Mouse (Mus musculus) MEL (cell line): ENCODE data around the gene Bdkrb2. TPM values are rescaled to one million over a fixed set of nuclear protein-coding genes. Genes with fewer than 3 reads are reported as not detected.

Experiments
- DNase-seq: peaks from one replicate; pipeline ENCODE4 v3.0.0; 2011; ENCODE audit warnings: low read depth, low spot score
- H3K27ac ChIP-seq: 2 replicates; pipeline ENCODE4 v1.5.1; 2012; ENCODE audit warnings: low read depth, mild to moderate bottlenecking, control low read depth, low read length, moderate library complexity; ENCODE audit not compliant: control insufficient read depth
- H3K27me3 ChIP-seq, 2 experiments: fragments of 150-350 bp in 1 of 2; sonication (generic) in 1 of 2; 2 replicates each; pipeline ENCODE4 v1.6.1; 2012; ENCODE audit warnings: low read length in 2 of 2, mild to moderate bottlenecking in 2 of 2, improper control_type of control experiment in 1 of 2, moderate library complexity in 1 of 2; ENCODE audit not compliant: insufficient read depth in 2 of 2, control insufficient read depth in 1 of 2
- H3K36me3 ChIP-seq, 2 experiments: 2 replicates each; pipeline ENCODE4 v1.6.1; 2012 to 2014; ENCODE audit warnings: low read length in 2 of 2, improper control_type of control experiment in 1 of 2, inconsistent platforms in 1 of 2, mild to moderate bottlenecking in 1 of 2; ENCODE audit not compliant: insufficient read depth in 2 of 2, control insufficient read depth in 1 of 2
- H3K4me1 ChIP-seq, 2 experiments: fragments of 150-350 bp in 1 of 2; sonication (generic) in 1 of 2; 2 replicates each; pipeline ENCODE4 v1.6.1; 2012; ENCODE audit warnings: low read length in 2 of 2, improper control_type of control experiment in 1 of 2, mild to moderate bottlenecking in 1 of 2; ENCODE audit not compliant: insufficient read depth in 2 of 2, control insufficient read depth in 1 of 2
- H3K4me3 ChIP-seq, 2 experiments: fragments of 150-350 bp in 1 of 2; sonication (generic) in 1 of 2; 2 replicates each; pipeline ENCODE4 v1.5.1; 2012; ENCODE audit warnings: low read depth in 2 of 2, low read length in 2 of 2, mild to moderate bottlenecking in 2 of 2, moderate library complexity in 2 of 2, control low read depth in 1 of 2, improper control_type of control experiment in 1 of 2; ENCODE audit not compliant: control insufficient read depth in 1 of 2, insufficient read depth in 1 of 2
- H3K79me2 ChIP-seq: 2 replicates; pipeline ENCODE4 v1.6.1; 2012; ENCODE audit warnings: mild to moderate bottlenecking, low read length, moderate library complexity; ENCODE audit not compliant: control insufficient read depth, poor library complexity, insufficient read depth
- H3K9ac ChIP-seq: 2 replicates; pipeline ENCODE4 v1.6.1; 2012; ENCODE audit warnings: low read depth, mild to moderate bottlenecking, control low read depth, low read length, moderate library complexity; ENCODE audit not compliant: control insufficient read depth, poor library complexity, severe bottlenecking
- H3K9me3 ChIP-seq: fragments of 150-350 bp; sonication (generic); replicated peaks from 2 replicates; pipeline ENCODE4 v1.6.1; 2012; ENCODE audit warnings: mild to moderate bottlenecking, low read length, improper control_type of control experiment, moderate library complexity; ENCODE audit not compliant: insufficient read depth
- BHLHE40 ChIP-seq: IDR thresholded peaks from 2 replicates; pipeline ENCODE4 v1.6.1; 2012; ENCODE audit warnings: low read depth, mild to moderate bottlenecking, inconsistent platforms, low read length, improper control_type of control experiment, borderline replicate concordance
- CHD2 ChIP-seq: IDR thresholded peaks from 2 replicates; pipeline ENCODE4 v1.6.1; 2011; ENCODE audit warnings: low read length, improper control_type of control experiment
- E2F4 ChIP-seq: IDR thresholded peaks from 2 replicates; pipeline ENCODE4 v1.6.1; 2011; ENCODE audit warnings: low read depth, low read length, improper control_type of control experiment, borderline replicate concordance
- ELF1 ChIP-seq: IDR thresholded peaks from 2 replicates; pipeline ENCODE4 v1.6.1; 2014; ENCODE audit warnings: low read depth, mild to moderate bottlenecking, inconsistent platforms, low read length, improper control_type of control experiment, moderate library complexity
- JUND ChIP-seq: IDR thresholded peaks from 2 replicates; pipeline ENCODE4 v1.6.1; 2011; ENCODE audit warnings: low read depth, mild to moderate bottlenecking, improper control_type of control experiment, low read length
- MAFK ChIP-seq: IDR thresholded peaks from 2 replicates; pipeline ENCODE4 v1.6.1; 2011; ENCODE audit warnings: low read depth, mild to moderate bottlenecking, low read length, improper control_type of control experiment, borderline replicate concordance
- MAZ ChIP-seq: IDR thresholded peaks from 2 replicates; pipeline ENCODE4 v1.6.1; 2012; ENCODE audit warnings: low read depth, mild to moderate bottlenecking, inconsistent platforms, low read length, improper control_type of control experiment
- MEF2A ChIP-seq: IDR thresholded peaks from 2 replicates; pipeline ENCODE4 v1.6.1; 2014; ENCODE audit warnings: low read depth, mild to moderate bottlenecking, inconsistent platforms, low read length, improper control_type of control experiment; ENCODE audit not compliant: poor library complexity, insufficient replicate concordance, severe bottlenecking; ENCODE audit errors: extremely low read depth
- MYB ChIP-seq: IDR thresholded peaks from 2 replicates; pipeline ENCODE4 v1.6.1; 2011; ENCODE audit warnings: mild to moderate bottlenecking, low read depth, low read length, improper control_type of control experiment
- NRF1 ChIP-seq: IDR thresholded peaks from 2 replicates; pipeline ENCODE4 v1.6.1; 2014; ENCODE audit warnings: low read depth, mild to moderate bottlenecking, inconsistent platforms, low read length, improper control_type of control experiment, moderate library complexity; ENCODE audit not compliant: poor library complexity, insufficient read depth, severe bottlenecking
- RCOR1 ChIP-seq: IDR thresholded peaks from 2 replicates; pipeline ENCODE4 v1.6.1; 2012; ENCODE audit warnings: low read depth, mild to moderate bottlenecking, inconsistent platforms, low read length, improper control_type of control experiment
- SIN3A ChIP-seq: IDR thresholded peaks from 2 replicates; pipeline ENCODE4 v1.6.1; 2012; ENCODE audit warnings: low read length, improper control_type of control experiment, inconsistent platforms
- SMC3 ChIP-seq: IDR thresholded peaks from 2 replicates; pipeline ENCODE4 v1.6.1; 2011; ENCODE audit warnings: low read depth, low read length, improper control_type of control experiment
- USF1 ChIP-seq: IDR thresholded peaks from 2 replicates; pipeline ENCODE4 v1.6.1; 2014; ENCODE audit warnings: low read depth, mild to moderate bottlenecking, inconsistent platforms, low read length, improper control_type of control experiment, moderate library complexity
- USF2 ChIP-seq, 2 experiments: IDR thresholded peaks; 2 replicates each; pipeline ENCODE4 v1.6.1; 2011 to 2012; ENCODE audit warnings: improper control_type of control experiment in 2 of 2, low read length in 2 of 2, borderline replicate concordance in 1 of 2, inconsistent platforms in 1 of 2, low read depth in 1 of 2, mild to moderate bottlenecking in 1 of 2; ENCODE audit not compliant: insufficient read depth in 1 of 2
- ZC3H11A ChIP-seq: IDR thresholded peaks from 2 replicates; pipeline ENCODE4 v1.6.1; 2012; ENCODE audit warnings: low read depth, mild to moderate bottlenecking, inconsistent platforms, low read length, improper control_type of control experiment
- ZKSCAN1 ChIP-seq: IDR thresholded peaks from 2 replicates; pipeline ENCODE4 v1.6.1; 2012; ENCODE audit warnings: low read depth, mild to moderate bottlenecking, inconsistent platforms, low read length, improper control_type of control experiment, moderate library complexity
- ZNF384 ChIP-seq: IDR thresholded peaks from 2 replicates; pipeline ENCODE4 v1.6.1; 2012; ENCODE audit warnings: low read depth, mild to moderate bottlenecking, inconsistent platforms, low read length, improper control_type of control experiment
- polyA plus RNA-seq, 2 experiments: library from polyadenylated mRNA; stranded (reverse) in 1 of 2; unstranded in 1 of 2; fragments of >175 nt in 1 of 2; fragments of >200 nt in 1 of 2; gene quantifications; 2 replicates each; pipeline versions ENCODE4 v1.2.1 to v1.2.4; 2012; ENCODE audit warnings: low replicate concordance in 2 of 2, low read depth in 1 of 2; ENCODE audit not compliant: insufficient read length in 2 of 2, insufficient read depth in 1 of 2, missing spikeins in 1 of 2
- total RNA-seq: library from RNA; depleted of rRNA; stranded (reverse); fragments of 300-350 nt; gene quantifications from 2 replicates; pipeline ENCODE4 v1.2.3, GENCODE M21; 2012

The Bdkrb2 gene
- total and polyA plus RNA-seq, 3 experiments = not detected

- H3K4me1 ChIP-seq = no peaks in the 10 kb centered on the region
- H3K9ac ChIP-seq = no peak overlapping the region
- no peak overlapping the region for H3K27ac ChIP-seq
- H3K9me3 ChIP-seq = no peaks in the 10 kb centered on the region
- no peak overlapping the region for H3K4me3 ChIP-seq
- no peaks in the 10 kb centered on the region for H3K36me3 ChIP-seq
- no peaks in the 10 kb centered on the region for H3K79me2 ChIP-seq
- no peaks in the 10 kb centered on the region; a peak in 1 of 4 replicates for H3K27me3 ChIP-seq
- no peak for DNase-seq
- TF ChIP-seq MAFK (no peak), MAZ (no peak)
Observed at GRCm38 (mm10) chr12:105544872-105545271, 18.2 kb upstream of the Bdkrb2 start.

- Histone ChIP-seq H3K79me2 (no peaks in the 10 kb centered on the region), H3K9ac (no peak overlapping the region), H3K36me3 (no peaks in the 10 kb centered on the region), H3K27ac (no peak overlapping the region), H3K4me3 (no peak overlapping the region), H3K27me3 (no peaks in the 10 kb centered on the region; a peak in 1 of 4 replicates), H3K4me1 (no peaks in the 10 kb centered on the region), H3K9me3 (no peaks in the 10 kb centered on the region)
- TF ChIP-seq E2F4 = no peak
- TF ChIP-seq ZNF384 = no peak
- no peak for TF ChIP-seq NRF1
- no peak for TF ChIP-seq JUND
- TF ChIP-seq USF1 = no peak
- no peak for TF ChIP-seq SMC3
- TF ChIP-seq MEF2A = no peak
- no peak for TF ChIP-seq ZC3H11A
- no peak for TF ChIP-seq MYB
- TF ChIP-seq BHLHE40 = no peak
- TF ChIP-seq ELF1 = no peak
- TF ChIP-seq SIN3A = no peak
- TF ChIP-seq USF2 (IDR thresholded peaks at IDR 0.05; ENCODE audit: borderline replicate concordance in 1 of 2, insufficient read depth in 1 of 2, low read depth in 1 of 2, low read length in 2 of 2) = no peak
- TF ChIP-seq MAFK = no peak
- no peak for TF ChIP-seq CHD2
- TF ChIP-seq RCOR1 = no peak
- TF ChIP-seq MAZ = no peak
- no peak for TF ChIP-seq ZKSCAN1
- no peak for DNase-seq
Observed at GRCm38 (mm10) chr12:105545696-105546435, 17.2 kb upstream of the Bdkrb2 start.
